Mouse (Mus musculus) heart, postnatal 36 days (tissue): ENCODE results near the gene Olfr104-ps. TPM values are rescaled to one million over a fixed set of nuclear protein-coding genes. Genes with fewer than 3 reads are reported as not detected.

Source experiments
- DNase-seq, 2 experiments: peaks; one replicate each; pipeline ENCODE4 v3.0.0; 2021 to 2022
- intact Hi-C: fragments of 180-260 bp; cut with DNase I; formaldehyde crosslinking; loops from one replicate; pipeline ENCODE4 v1.15.1; 2025
- total RNA-seq, 2 experiments: library from RNA; stranded (reverse); gene quantifications; 2 replicates each; pipeline ENCODE4 v1.2.3; 2021

The Olfr104-ps gene
- total RNA-seq = not detected

DNA sequence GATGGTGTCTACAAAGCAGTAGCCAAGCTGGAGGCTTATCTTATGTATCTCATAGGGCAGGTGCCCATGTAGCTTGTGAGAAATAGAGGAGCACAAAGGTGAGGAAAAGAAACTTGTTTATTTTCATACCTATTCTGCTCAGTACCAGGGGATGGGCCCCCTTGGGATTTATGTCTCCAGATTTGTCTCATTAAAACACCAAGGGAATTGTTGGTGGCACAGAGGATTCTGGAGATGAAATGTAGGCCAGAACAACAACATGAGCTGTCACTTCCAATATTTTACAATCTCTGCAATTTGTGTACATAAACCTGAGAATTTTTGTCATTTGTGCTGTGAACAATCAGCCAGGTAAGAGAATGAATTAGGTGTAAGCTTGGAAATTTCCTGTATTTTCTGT lies at the start of gene Olfr104-ps:
TSS of gene Olfr104-ps (plus strand) at position 301 of the 400 bp plus-strand sequence.
- DNase-seq = no peak
- intact Hi-C loops = no loop called here

DNA sequence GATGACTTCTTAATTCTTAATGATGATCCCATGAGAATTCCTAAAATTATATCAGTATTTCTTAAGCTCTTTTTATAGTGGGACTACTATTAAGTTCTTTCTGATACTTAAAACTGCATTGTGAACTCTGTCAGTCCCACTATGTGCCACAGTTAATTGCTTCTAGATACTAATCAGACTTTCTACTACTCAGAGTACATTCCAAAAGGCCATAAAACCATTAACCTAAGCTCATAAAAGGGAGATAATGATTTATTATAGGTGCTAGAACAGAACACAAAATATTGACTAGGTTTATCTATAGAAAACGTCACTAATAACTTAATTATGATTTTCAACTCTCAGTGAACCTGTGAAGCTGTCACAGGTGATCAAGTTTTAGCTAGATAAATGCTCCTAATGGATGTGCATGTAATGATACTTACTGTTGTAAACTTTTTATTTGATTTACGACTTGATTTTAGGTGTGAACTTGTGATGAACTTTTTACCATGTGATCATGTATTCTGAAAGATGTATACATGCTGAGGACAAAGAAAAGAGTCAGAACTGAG lies 49.2 kb upstream of the Olfr104-ps start:
- intact Hi-C loops = no loop called here
- no peak for DNase-seq

DNA sequence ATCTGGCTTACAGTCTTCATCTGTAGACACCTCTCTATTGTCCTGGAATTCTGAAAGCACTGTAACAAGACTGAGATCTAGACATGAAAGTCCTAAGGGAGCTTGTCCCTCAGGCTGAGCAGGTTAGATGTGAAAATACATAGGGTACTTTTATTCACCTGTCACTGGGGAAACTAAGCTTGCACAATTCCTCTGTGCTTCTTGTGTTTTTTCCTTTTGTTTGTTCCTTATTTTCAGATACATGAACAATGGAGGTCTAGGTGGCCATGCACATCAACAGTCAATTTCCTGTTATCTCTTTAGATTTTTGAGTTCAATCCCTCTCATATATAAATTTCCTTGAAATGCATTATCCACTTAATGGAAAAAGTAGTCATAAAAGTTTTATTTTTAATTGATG lies 42.4 kb upstream of the Olfr104-ps start, which contains the start of gene Olfr102:
TSS of gene Olfr102 (minus strand) at position 101 of the 400 bp plus-strand sequence.
- intact Hi-C loops = no loop called here

DNA sequence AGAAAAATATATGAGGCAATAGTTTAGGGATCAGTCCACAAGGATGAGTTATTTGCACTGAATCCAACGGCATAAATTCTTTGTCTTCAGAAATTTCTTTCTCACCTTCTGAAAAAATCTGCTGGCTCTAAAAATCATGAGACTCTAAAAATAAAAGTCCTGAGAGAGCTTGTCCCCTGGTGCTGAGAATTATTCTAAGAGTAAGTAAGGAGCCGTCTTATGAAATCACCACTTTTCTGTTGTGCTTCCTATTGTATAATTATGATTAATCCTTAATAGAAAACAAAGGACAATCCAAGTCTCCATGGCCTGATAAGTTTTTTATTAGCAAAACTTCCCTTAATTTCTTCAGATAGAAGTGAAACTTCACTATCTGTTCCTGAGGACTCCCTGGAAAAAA lies 19.8 kb upstream of the Olfr104-ps start, which contains the start of gene Olfr103:
TSS of gene Olfr103 (minus strand) at position 101 of the 400 bp plus-strand sequence.
- intact Hi-C loops = no loop called here

More for the DNA sequence above, 42.4 kb upstream of the Olfr104-ps start, which contains the start of gene Olfr102:
- no peak for DNase-seq

DNA sequence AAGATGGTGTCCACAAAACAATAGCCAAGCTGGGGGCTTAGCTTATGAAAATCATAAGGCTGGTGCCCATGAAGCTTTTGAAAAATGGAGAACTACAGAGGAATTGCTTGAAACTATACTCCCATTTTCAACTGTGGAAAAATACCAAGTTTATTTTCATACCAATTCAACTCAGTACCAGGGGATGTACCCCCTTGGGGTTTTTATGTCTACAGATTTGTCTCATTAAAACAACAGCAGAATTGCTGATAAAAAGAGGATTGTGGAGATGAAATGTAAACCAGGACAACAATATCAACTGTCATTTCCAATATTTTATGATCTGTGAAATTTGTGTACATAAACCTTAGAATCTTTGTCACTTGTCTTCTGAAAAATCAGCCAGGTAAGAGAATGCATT lies 19.4 kb downstream of the Olfr104-ps start, which contains the start of gene Olfr105-ps:
TSS of gene Olfr105-ps (plus strand) at position 301 of the 400 bp plus-strand sequence.
- DNase-seq = no peak
- intact Hi-C loops = no loop called here

More for the DNA sequence above, 19.8 kb upstream of the Olfr104-ps start, which contains the start of gene Olfr103:
- DNase-seq = no peak

DNA sequence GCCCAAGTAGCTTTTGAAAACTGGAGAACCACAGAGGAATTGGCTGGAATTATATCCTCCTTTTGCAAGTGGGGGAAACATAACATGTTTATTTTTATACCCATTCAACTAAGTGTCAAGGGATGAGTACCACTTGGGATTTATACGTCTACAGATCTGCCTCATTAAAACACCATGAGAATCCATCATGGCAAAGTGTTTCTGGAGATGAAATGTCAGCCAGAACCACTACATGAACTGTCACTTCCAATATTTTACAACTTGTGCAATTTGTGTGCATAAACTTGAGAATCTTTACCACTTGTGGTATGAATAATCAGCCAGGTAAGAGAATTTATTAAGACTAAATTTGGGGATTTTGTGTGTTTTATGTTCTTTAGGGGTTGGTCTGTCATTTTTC lies 30.7 kb downstream of the Olfr104-ps start, which contains the start of gene Olfr106-ps:
TSS of gene Olfr106-ps (plus strand) at position 301 of the 400 bp plus-strand sequence.
- DNase-seq = no peak
- intact Hi-C loops = no loop called here

DNA sequence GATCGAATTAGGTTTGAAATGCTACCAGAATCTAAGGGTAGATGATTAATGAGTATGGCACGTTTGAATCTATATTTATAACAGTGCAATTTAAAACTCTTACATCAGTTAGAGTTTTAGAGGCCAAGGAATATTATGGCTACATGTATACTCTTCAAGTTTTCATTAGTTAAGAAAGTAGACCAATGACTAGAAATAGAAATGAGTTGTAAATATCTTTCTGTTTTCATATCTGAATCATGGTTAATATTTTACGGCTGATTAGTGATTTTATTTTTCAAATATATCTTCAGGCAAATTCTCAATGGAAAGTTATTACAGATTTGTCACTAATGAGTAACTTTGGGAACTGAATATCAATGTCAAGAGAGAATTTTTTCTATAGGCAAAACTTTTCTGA lies 39.5 kb downstream of the Olfr104-ps start, which contains the start of gene Olfr107:
TSS of gene Olfr107 (plus strand) at position 301 of the 400 bp plus-strand sequence.
- intact Hi-C loops = no loop called here
- no peak for DNase-seq

DNA sequence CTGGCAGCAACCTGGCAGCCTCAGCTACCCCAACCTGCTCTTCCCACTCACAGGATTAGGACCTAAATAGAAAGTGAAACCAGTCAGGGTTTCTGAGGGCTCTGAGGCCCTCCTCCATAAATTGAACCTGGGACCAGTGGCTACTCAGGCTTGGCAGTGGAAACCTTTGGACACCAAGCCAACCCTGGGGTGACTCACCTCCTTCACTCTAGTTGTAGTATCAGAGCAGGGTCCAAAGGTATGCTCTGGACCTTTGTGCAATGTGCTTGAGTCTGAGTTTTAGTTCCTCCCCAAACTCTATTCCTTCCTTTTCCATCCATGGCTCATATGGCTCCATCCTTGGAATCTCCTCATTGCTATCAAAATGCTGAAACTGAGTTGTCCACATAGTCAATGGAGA lies 54.0 kb downstream of the Olfr104-ps start:
- intact Hi-C loops = no loop called here

More for the DNA sequence above, 54.0 kb downstream of the Olfr104-ps start:
- no peak for DNase-seq

Other genes with a start within 250 kb of the Olfr104-ps start
- not detected for gene Olfr92, start 239.5 kb upstream of the Olfr104-ps start, total RNA-seq
- gene Olfr93, start 198.1 kb upstream of the Olfr104-ps start, total RNA-seq = not detected
- gene Ubd, start 165.7 kb upstream of the Olfr104-ps start, total RNA-seq = not detected
- not detected for gene Olfr94, start 158.6 kb upstream of the Olfr104-ps start, total RNA-seq
- gene Olfr95, start 146.5 kb upstream of the Olfr104-ps start, total RNA-seq = not detected
- not detected for gene Olfr96, start 139.4 kb upstream of the Olfr104-ps start, total RNA-seq
- not detected for gene Olfr97, start 122.3 kb upstream of the Olfr104-ps start, total RNA-seq
- not detected for gene Olfr98, start 95.8 kb upstream of the Olfr104-ps start, total RNA-seq
- gene H2-M3, start 89.4 kb upstream of the Olfr104-ps start, total RNA-seq = 1 to 10 TPM; 2.8 to 3.7 TPM
- not detected for gene Olfr99, start 76.1 kb upstream of the Olfr104-ps start, total RNA-seq
- gene Olfr101, start 55.3 kb upstream of the Olfr104-ps start, total RNA-seq = not detected
- not detected for gene Olfr102, start 42.5 kb upstream of the Olfr104-ps start, total RNA-seq
- gene Olfr103, start 19.9 kb upstream of the Olfr104-ps start, total RNA-seq = not detected
- gene Olfr105-ps, start 19.5 kb downstream of the Olfr104-ps start, total RNA-seq = not detected
- gene Olfr106-ps, start 30.8 kb downstream of the Olfr104-ps start, total RNA-seq = not detected
- not detected for gene Olfr107, start 39.6 kb downstream of the Olfr104-ps start, total RNA-seq
- not detected for gene Olfr108, start 85.9 kb downstream of the Olfr104-ps start, total RNA-seq
- gene Olfr109, start 99.3 kb downstream of the Olfr104-ps start, total RNA-seq = not detected
- not detected for gene H2-M2, start 124.0 kb downstream of the Olfr104-ps start, total RNA-seq
- gene Olfr110, start 132.9 kb downstream of the Olfr104-ps start, total RNA-seq = not detected
- gene Olfr111, start 148.4 kb downstream of the Olfr104-ps start, total RNA-seq = not detected
- not detected for gene Olfr112, start 209.9 kb downstream of the Olfr104-ps start, total RNA-seq
- gene Olfr113, start 218.1 kb downstream of the Olfr104-ps start, total RNA-seq = not detected
- gene Olfr114, start 233.2 kb downstream of the Olfr104-ps start, total RNA-seq = not detected